Mouse (Mus musculus) mouse trophoblast stem cell (cell line): ENCODE results near the gene Tigd4.
"Not testable (repeated sequence)": the region's sequence is repeated elsewhere in the genome, so short reads cannot be mapped to it uniquely, and the experiment has no call there.

ENCODE experiments used
- in situ Hi-C, 2 experiments: fragments of 300-500 bp; cut with MseI, MboI; formaldehyde crosslinking; loops; 2 replicates in 1 of 2; 3 replicates in 1 of 2; pipeline ENCODE4 v1.15.1; 2025

Gene Tigd4

DNA sequence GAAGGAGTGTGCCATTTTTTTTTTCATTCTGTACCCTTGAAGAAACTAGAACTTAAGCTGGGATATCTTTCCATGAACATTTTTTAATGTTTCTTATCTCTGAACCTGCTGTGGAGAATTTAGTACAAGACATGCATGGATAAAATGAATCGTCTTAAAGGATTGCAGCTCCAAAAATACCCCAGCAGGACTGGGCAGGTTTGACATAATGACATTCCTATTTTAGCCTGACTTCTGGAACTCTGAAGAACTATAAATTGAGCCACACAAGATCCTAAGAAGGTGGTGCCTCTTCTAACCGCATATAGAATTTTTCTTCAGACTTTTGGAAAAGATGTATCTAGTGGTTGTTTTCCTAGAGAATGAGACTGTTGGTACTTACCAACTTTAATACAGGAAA is at the start of gene Tigd4:
Gene Tigd4, plus strand, starts transcription at position 301 of the 400 bp plus-strand sequence.
- in situ Hi-C loops, result no loop called here

DNA sequence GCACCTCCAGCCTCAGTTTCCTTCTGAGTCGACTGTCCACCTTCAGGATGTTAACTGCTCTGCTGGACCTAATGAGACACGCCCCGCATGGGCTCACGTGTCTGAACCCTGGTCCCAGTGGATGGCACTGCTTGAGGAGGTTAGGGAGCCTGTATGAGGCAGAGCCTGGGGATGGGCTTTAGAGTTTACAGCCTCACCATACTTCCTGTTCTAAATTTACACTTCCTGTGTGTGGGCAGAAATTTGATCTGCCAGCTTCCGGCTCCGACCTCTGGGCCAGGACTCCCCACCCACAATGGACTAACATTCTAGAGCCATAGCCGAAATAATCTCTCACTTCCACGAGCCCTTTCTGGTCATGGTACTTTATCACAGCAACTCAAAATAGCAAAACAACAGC is 46.2 kb upstream of the Tigd4 start:
- in situ Hi-C loops, result loop anchor here (10.0 kb wide), 2 partner anchors 192 to 202 kb away; no protein-coding TSS in a partner anchor

DNA sequence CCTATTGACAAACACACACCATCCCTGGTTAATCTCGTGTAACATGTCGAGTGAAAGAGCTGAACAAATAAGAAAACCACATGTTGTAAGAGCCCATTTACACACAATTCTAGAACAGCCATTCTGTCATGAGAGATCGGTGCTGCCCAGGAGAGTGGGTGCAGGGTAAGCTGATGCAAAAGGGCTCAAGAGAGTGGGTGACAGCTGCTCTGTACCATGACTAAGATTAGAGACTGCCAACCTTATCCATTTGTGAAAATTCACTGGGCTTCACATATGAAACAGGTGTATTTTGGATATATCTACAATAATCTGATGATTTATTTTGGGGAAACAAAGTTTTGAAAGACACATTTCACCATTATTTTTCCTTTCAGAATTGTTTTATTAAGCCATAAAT is 37.6 kb upstream of the Tigd4 start:
- in situ Hi-C loops, result no loop called here

- in situ Hi-C loops, result no loop called here
Measured at GRCm38 (mm10) chr3:84558301-84558700, 35.1 kb upstream of the Tigd4 start.

DNA sequence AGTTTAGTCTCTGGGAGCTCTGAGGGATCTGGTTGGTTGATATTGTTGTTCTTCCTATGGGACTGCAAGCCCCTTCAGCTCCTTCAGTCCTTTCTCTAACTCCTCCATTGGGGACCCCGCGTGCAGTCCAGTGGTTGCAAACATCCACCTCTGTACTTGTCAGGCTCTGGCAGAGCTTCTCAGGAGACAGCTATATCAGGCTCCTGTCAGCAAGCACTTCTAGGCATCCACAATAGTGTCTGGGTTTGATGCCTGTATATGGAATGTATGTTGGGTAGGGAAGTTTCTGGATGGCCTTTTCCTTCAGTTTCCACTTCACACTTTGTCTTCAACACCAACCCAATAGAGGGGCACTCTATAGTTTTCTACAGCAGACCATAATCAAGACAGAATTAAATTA is 30.5 kb upstream of the Tigd4 start:
- in situ Hi-C loops, result not testable (repeated sequence)

- in situ Hi-C loops, result no loop called here
Measured at GRCm38 (mm10) chr3:84563415-84563814, 30.0 kb upstream of the Tigd4 start.

- in situ Hi-C loops, result no loop called here
Measured at GRCm38 (mm10) chr3:84568540-84568939, 24.8 kb upstream of the Tigd4 start.

DNA sequence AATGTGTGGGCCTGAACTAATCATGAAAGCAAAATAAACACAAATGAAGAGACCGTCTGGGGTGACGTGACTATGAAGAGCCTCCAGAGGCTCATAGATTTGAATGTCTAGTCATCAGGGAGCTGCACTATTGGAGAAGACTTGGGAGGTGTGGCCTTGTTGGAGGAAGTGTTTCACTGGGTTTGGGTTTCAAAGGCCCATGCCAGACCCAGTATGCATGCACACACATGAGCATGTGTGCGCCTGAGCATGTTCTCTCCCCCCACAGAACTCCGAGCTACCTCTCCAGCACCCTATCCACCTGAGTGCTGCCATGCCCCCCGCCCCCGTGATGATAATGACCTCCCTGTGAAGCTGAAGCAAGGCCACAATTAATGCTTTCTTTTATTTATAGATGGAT is 23.8 kb upstream of the Tigd4 start:
- in situ Hi-C loops, result no loop called here

GRCm38 (mm10) chr3:84570501-84570900 is 22.9 kb upstream of the Tigd4 start:
- in situ Hi-C loops, result no loop called here

DNA sequence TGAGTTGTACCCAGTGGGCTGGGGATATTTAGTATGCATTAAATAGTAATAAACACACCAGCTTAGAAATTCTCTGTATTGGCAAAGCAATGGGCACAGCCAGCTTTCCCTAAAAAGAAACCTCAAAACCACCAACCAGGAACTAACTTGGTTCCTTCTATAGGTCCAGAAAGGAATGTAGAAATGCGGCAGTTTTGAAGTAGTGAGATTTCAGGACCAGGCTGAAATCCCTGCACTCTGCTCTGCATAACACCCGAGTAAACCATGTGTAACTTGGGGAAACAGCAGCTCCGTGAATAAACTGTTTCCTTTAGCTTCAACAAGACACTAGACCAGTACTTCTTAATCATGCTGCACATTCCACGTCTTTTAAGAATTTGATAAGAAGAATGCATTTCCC is 12.7 kb upstream of the Tigd4 start:
- in situ Hi-C loops, result no loop called here

DNA sequence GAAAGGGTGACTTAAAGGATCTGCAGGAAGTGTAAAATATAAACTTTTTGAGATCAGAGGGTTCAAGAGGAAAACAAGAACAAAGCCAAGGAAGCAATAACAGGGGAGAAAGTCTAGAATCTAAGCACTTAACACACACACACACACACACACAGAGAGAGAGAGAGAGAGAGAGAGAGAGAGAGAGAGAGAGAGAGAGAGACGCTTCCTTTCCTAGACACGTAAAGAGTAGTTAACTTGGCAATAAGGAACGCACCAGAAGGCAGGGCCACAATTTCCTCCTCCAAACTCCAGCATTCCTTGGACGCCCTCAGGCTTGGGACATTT is 11.7 kb upstream of the Tigd4 start:
- in situ Hi-C loops, result no loop called here

DNA sequence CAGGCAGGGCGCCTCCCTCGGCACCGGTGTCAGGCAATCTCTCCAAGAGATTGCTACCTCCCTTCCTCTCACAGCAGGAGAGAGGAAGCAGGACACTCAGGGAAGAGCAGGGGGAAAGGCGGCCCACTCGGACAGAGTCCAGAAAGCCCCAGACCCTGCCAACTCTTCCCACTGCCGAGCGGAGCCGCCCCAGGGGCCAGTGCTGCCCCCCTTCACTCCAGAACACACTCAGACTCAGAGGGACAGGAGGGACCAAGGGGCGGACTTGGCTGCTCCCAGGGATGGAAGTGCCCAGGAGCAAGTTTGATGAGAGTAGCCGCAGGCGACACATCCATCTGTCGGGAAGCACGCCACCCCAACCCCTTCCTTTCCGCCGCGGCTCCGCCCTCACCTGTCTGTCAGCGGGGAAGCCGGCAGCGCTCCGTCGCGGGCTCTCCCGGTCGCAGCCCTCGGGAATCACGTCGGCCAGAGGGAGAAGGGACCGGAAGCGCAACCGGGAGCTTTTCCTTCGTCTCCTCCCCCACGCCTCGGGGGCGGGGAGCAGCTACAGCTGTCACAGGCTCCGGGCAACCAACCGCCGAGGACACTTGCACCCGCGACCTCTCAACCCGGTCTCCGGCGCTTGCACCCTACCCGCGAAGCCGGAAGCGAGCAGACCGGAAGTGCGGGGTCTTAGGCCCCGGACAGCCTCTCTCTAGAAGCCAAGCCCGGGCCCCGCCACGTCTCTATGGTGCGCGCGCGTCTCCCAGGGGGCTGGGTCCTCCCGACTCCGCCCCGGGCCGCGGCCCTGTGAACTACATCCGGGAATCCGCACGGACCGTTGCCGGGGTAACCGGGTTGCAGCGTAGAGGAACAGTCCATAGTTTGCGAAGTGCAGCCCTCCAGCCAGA is 11.1 kb upstream of the Tigd4 start, which contains the start of gene Arfip1:
Gene Arfip1, minus strand, starts transcription at position 603 of the 890 bp plus-strand sequence.
- in situ Hi-C loops, result no loop called here

- in situ Hi-C loops, result no loop called here
Measured at GRCm38 (mm10) chr3:84582913-84583276, 10.5 kb upstream of the Tigd4 start.

- in situ Hi-C loops, result no loop called here
Measured at GRCm38 (mm10) chr3:84586736-84587135, 6.6 kb upstream of the Tigd4 start.

- in situ Hi-C loops, result no loop called here
Measured at GRCm38 (mm10) chr3:84594894-84595676, 1.7 kb downstream of the Tigd4 start.

DNA sequence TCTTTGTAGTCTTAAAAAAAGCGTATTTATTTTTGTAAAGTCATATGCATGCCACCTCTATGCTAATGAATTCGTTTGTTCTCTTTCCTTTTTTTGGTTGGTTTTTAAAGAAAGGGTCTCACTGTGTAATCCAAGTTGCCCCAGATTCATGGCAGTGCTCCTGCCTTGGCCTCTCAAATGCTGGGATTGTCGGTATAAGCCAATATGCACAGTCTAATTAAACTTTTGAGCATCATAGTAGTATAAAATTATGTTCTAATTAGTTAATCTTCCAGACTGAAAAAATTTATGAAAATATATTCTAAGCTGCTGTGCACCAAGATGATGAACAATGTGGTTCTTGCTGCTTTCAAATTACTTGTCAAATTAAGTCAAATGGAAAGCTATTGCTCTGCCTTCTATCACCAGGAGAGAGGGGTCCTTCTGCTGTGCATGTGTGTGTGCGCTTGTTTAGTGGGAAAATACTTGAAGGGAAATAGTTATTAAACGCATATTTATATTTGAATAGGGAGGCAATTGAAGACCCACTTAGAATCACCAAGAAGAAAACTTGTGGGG is 2.4 kb downstream of the Tigd4 start:
- in situ Hi-C loops, result no loop called here

DNA sequence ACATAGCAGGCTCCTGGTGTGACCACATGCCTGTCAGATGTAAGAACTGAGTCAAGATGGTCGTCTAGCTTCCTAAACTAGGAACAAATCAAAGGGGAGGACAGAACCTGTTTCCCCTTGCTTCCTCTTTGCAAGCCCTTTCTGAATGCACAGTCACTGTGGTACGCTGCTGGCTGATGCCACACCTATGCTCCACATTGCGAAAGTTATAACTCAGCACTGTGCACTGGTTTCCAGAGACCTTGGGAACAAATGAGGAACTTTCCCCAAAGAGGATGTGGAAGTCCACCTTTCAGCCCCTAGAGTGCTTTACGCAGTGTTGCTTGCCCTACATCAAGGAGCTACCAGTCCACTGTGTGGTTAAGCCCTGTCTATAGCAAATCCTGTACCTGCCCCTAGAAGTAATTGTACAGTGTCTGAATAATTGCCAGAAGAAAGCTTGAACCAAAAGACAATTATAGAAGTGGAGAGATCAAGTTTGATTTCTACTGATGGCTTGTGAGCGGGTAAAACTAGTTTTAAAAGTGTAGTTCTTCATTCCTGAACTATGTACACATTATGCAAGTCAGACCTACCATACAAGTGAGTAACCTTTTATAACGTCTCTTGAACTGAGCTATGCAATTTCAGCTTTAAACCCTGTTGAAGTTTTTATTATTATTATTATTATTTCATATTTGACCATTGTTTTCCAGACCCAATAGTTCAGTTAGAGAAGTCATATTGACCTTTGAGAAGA is 4.8 kb downstream of the Tigd4 start:
- in situ Hi-C loops, result no loop called here

DNA sequence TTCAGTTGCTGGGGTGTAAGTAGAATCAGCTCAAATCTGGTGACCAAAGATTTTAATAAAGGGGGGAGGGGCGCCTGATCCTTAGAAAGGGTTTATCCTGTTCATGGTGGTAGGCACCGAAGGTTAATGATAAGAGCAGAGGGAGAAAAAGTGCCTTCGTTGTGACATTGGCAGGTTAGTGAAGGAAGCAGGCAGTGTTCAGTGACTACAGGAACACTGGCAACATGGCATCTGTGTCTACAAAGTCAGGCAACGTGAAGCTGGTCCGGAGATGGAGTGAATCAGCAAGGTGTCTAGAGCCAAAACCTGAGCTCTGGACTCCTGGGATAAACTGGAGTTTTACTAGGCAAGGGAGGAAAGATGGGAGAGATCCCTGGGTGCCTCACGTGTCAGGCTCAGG is 5.4 kb downstream of the Tigd4 start:
- in situ Hi-C loops, result no loop called here

- in situ Hi-C loops, result no loop called here
Measured at GRCm38 (mm10) chr3:84601870-84602495, 8.6 kb downstream of the Tigd4 start.

DNA sequence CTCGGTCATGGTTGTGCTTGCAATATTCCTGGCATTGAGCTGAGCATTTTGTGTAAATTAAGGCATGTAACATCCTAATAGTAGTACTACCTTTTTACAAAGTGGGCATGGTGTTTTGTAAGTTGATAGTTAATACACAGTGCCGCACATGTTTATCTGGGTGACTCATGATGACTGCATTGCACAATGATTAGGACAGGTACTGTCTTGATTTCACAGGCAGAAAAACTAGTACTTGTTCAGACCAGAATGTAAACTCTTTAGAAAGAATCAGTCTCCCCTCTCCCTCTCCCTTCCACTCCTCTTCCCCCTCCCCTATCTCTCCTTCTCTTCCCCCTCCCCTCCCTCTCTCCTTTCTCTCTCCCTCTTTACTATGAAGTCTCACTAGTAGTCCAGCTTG is 9.4 kb downstream of the Tigd4 start:
- in situ Hi-C loops, result no loop called here

- in situ Hi-C loops, result no loop called here
Measured at GRCm38 (mm10) chr3:84603212-84603611, 9.8 kb downstream of the Tigd4 start.
